Mouse (Mus musculus) cerebellum, postnatal 4 days (tissue): ENCODE measurements around the gene Fzd9.
"Not testable (repeated sequence)": the region's sequence is repeated elsewhere in the genome, so short reads cannot be mapped to it uniquely, and the experiment has no call there.

Experiments
- DNase-seq, 2 experiments: peaks; one replicate each; pipeline ENCODE4 v3.0.0; 2022; ENCODE audit warnings: low spot score in 2 of 2, mixed read lengths in 1 of 2

Fzd9 gene

GRCm38 (mm10) chr5:135248956-135249676 lies 1.9 kb downstream of the Fzd9 start:
- DNase-seq, result peak in 1 of 2 experiments; percentile 32

- no peak for DNase-seq
These were observed 3.7 kb downstream of the Fzd9 start for GRCm38 (mm10) chr5:135247337-135247736.

GRCm38 (mm10) chr5:135246531-135246930 lies 4.5 kb downstream of the Fzd9 start:
- no peak for DNase-seq

- no peak for DNase-seq
These were observed 7.9 kb downstream of the Fzd9 start for GRCm38 (mm10) chr5:135243166-135243565.

GRCm38 (mm10) chr5:135242608-135243007 lies 8.4 kb downstream of the Fzd9 start:
- DNase-seq, result no peak

- no peak for DNase-seq
These were observed 8.9 kb downstream of the Fzd9 start for GRCm38 (mm10) chr5:135242136-135242535.

GRCm38 (mm10) chr5:135241474-135241873 lies 9.6 kb downstream of the Fzd9 start:
- DNase-seq, result no peak

- no peak for DNase-seq
These were observed 12.2 kb downstream of the Fzd9 start for GRCm38 (mm10) chr5:135238832-135239231.

- DNase-seq, result peak in 1 of 2 experiments; percentile 67
These were observed 14.5 kb downstream of the Fzd9 start for GRCm38 (mm10) chr5:135236571-135236970.

- no peak for DNase-seq
These were observed 17.7 kb downstream of the Fzd9 start for GRCm38 (mm10) chr5:135233166-135233920.

- no peak for DNase-seq
These were observed 20.8 kb downstream of the Fzd9 start for GRCm38 (mm10) chr5:135230186-135230585.

- DNase-seq, result not testable (repeated sequence)
These were observed 25.2 kb downstream of the Fzd9 start for GRCm38 (mm10) chr5:135225879-135226278.

- no peak for DNase-seq
These were observed 26.9 kb downstream of the Fzd9 start for GRCm38 (mm10) chr5:135224169-135224568.

- DNase-seq, result no peak
These were observed 29.0 kb downstream of the Fzd9 start for GRCm38 (mm10) chr5:135222066-135222465.

GRCm38 (mm10) chr5:135220941-135221340 lies 30.1 kb downstream of the Fzd9 start:
- DNase-seq, result no peak

GRCm38 (mm10) chr5:135216871-135217270 lies 34.2 kb downstream of the Fzd9 start:
- no peak for DNase-seq

- no peak for DNase-seq
These were observed 42.8 kb downstream of the Fzd9 start for GRCm38 (mm10) chr5:135208197-135208596.

GRCm38 (mm10) chr5:135202763-135203162 lies 48.3 kb downstream of the Fzd9 start:
- DNase-seq, result no peak
